Mouse (Mus musculus): ENCODE data around the gene Ercc6.

DNA sequence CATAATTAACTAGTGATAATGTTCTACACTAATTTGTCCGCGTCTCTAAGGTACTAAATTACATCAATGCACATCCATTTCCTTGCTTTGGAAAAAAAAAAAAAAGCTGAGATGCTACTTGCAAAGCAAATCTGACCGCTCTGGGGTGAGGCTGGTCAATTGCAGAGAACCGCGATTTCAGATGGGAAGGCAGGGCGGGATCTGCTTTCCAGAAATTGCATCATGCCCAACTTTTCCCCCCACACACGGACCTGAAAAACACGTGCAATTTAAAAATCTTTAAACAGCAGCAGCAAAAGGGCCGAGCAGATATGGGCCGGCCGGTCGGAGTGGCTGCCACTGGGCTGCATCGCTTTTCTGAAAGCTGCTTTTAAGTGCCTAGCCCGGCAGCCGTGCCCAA lies 92.2 kb downstream of the Ercc6 start:
- no peak for TF ChIP-seq CTCF (IDR thresholded peaks at IDR 0.05; ENCODE audit: borderline replicate concordance, insufficient read depth, low read length)
- TF ChIP-seq POLR2A (IDR thresholded peaks at IDR 0.05; ENCODE audit: low read depth, low read length) = no peak

Measured in embryonic fibroblast, embryonic 13.5 days (primary cell).